9 mouse cellular contexts compared by ENCODE assay signal in the genomic region with DNA sequence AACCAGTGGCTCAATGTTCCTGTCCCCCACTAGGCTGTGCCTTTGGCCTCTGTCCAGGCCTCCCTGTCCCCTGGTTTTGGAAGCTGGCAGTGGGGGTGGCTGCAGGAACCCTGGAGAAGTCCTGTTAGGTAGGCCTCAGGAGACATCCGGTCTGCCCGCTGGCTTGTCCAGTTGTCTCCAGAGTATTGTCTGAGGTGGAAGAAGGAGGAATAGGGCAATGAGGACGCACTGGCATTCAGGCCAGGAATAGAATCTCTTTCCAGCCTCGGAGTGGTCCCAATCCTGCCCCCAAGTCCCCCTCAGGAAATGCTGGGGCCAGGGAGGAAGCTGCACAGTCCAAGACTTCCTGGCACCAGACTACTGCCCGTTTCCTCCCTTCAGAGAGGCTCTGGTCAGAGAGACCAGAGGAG. TPM values are rescaled to one million over a fixed set of nuclear protein-coding genes. Genes with fewer than 3 reads are reported as not detected.
A peak's percentile ranks its signal among the peaks of the same experiment; 100 is the strongest.
DNase-seq lines count a peak whose midpoint lies in the region; ATAC-seq and TF ChIP-seq lines count a peak whose summit lies in the region.
"Had no signal": no experiment of that assay in that cellular context is flagged by ENCODE, and none has a peak within 500 bp of the region (broad histone marks: within the 10 kb centered on the region; RNA-seq: fewer than 3 reads in every experiment).

No protein-coding gene starts in this region.

- H3K4me1 ChIP-seq in limb, embryonic 11.5 days (ENCODE audit: control insufficient read depth, insufficient read depth, low read length), result peaks cover 8% of the 10 kb centered on the region; the same call in 1 of the 2 replicates

- H3K9ac ChIP-seq in limb, embryonic 11.5 days (ENCODE audit: low read length), result no peak overlapping the region
- H3K9ac ChIP-seq: midbrain, embryonic 15.5 days had no signal

- peak overlapping the region; percentile 75 for H3K27ac ChIP-seq in gastrocnemius, adult 2 months
- peak overlapping the region; percentile 33; the same call in 1 of the 2 replicates for H3K27ac ChIP-seq in limb, embryonic 11.5 days (replicated peaks; ENCODE audit: low read depth, low read length)
- H3K27ac ChIP-seq: midbrain, embryonic 15.5 days had no signal

- H3K36me3 ChIP-seq in limb, embryonic 11.5 days (ENCODE audit: control insufficient read depth, insufficient read depth, low read length), result no peaks in the 10 kb centered on the region
- H3K36me3 ChIP-seq: midbrain, embryonic 15.5 days had no signal

- H3K4me2 ChIP-seq in limb, embryonic 11.5 days (ENCODE audit: low read depth, severe bottlenecking), result no peak overlapping the region
- H3K4me2 ChIP-seq: midbrain, embryonic 15.5 days had no signal

- no peak for TF ChIP-seq CTCF in gastrocnemius, adult 2 months (IDR thresholded peaks at IDR 0.05)

- no peaks in the 10 kb centered on the region for H3K27me3 ChIP-seq in limb, embryonic 11.5 days (ENCODE audit: control insufficient read depth, insufficient read depth, low read length)

- intact Hi-C loops in gastrocnemius, adult 2 months (cut with DNase I), result no loop called here
- intact Hi-C loops in gastrocnemius, postnatal 36 days (cut with DNase I), result no loop called here

- ATAC-seq in limb, embryonic 11.5 days (ENCODE audit: insufficient number of reproducible peaks, low FRiP score, low TSS enrichment, low read depth), result no peak
- ATAC-seq: midbrain, embryonic 15.5 days had no signal

- no peak overlapping the region for H3K4me3 ChIP-seq in gastrocnemius, adult 2 months
- no peak overlapping the region for H3K4me3 ChIP-seq in limb, embryonic 11.5 days (ENCODE audit: low read depth, low read length)
- H3K4me3 ChIP-seq: midbrain, embryonic 15.5 days had no signal

- WGBS in limb, embryonic 11.5 days, result 69% methylated on average over 5 of the region's 5 CpGs

- DNase-seq in gastrocnemius, adult 2 months, result no peak
- DNase-seq in gastrocnemius, postnatal 4 days (ENCODE audit: low spot score in 2 of 2), result no peak
- DNase-seq in heart, postnatal 4 days, result peak; percentile 55
- DNase-seq in limb, embryonic 11.5 days (ENCODE audit: low spot score), result no peak
- DNase-seq in lung, postnatal 36 days, result peak; percentile 68
- no peak for DNase-seq in cerebellum, adult 9-10 months
- DNase-seq in gastrocnemius, postnatal 36 days, result no peak
- no peak for DNase-seq in layer of hippocampus, postnatal 10 days (ENCODE audit: low spot score in 2 of 2)

- H3K9me3 ChIP-seq in limb, embryonic 11.5 days (ENCODE audit: control insufficient read depth, low read length), result no peaks in the 10 kb centered on the region; the same call in 1 of the 2 replicates
- H3K9me3 ChIP-seq: midbrain, embryonic 15.5 days had no signal

RNA-seq across cellular contexts. Expression of gene Slc48a1, which starts 4.4 kb away (rescaled TPM):
- total RNA-seq in gastrocnemius, adult 2 months (2021), result 10 to 100 TPM; 44.5 to 47.1 TPM
- 10 to 100 TPM; 32.6 to 35.4 TPM for total RNA-seq in gastrocnemius, postnatal 4 days (2021)
- total RNA-seq in heart, postnatal 4 days (2021), result 10 to 100 TPM; 58.7 to 59.2 TPM
- polyA plus RNA-seq in limb, embryonic 11.5 days (2014; fragmentation: Nextera tagmentation; extraction: Ambion mirVana), result 20.0 and 24.8 TPM in 2 replicates
- 10 to 100 TPM; 44.8 to 46.2 TPM for total RNA-seq in gastrocnemius, postnatal 36 days (2021)
- total RNA-seq in layer of hippocampus, postnatal 10 days (2021), result 100 to 1,000 TPM; 104 to 118 TPM

RNA-seq across cellular contexts. Expression of gene Rapgef3, which starts 6.2 kb away (rescaled TPM):
- 10 to 100 TPM in 1 of 2 experiments, 1 to 10 TPM in 1; 9.8 to 13.6 TPM for total RNA-seq in gastrocnemius, adult 2 months (2021)
- 10 to 100 TPM in 1 of 2 experiments, 1 to 10 TPM in 1; 9.4 to 11.0 TPM for total RNA-seq in gastrocnemius, postnatal 4 days (2021)
- total RNA-seq in heart, postnatal 4 days (2021), result 10 to 100 TPM; 32.7 to 33.4 TPM
- 3.4 and 3.9 TPM in 2 replicates for polyA plus RNA-seq in limb, embryonic 11.5 days (2014; fragmentation: Nextera tagmentation; extraction: Ambion mirVana)
- 1 to 10 TPM; 5.1 to 7.7 TPM for total RNA-seq in gastrocnemius, postnatal 36 days (2021)
- 10 to 100 TPM; 37.3 to 43.3 TPM for total RNA-seq in layer of hippocampus, postnatal 10 days (2021)

RNA-seq across cellular contexts. Expression of gene Endou, which starts 42.8 kb away (rescaled TPM):
- total RNA-seq in gastrocnemius, adult 2 months (2021), result under 1 TPM; 0.13 to 0.22 TPM
- under 1 TPM; 0.74 to 0.86 TPM for total RNA-seq in gastrocnemius, postnatal 4 days (2021)
- total RNA-seq in heart, postnatal 4 days (2021), result 1 to 10 TPM; 3.5 to 4.6 TPM
- 0.25 TPM in 1 of 2 replicates, not detected in the other for polyA plus RNA-seq in limb, embryonic 11.5 days (2014; fragmentation: Nextera tagmentation; extraction: Ambion mirVana)
- total RNA-seq in gastrocnemius, postnatal 36 days (2021), result under 1 TPM; 0.44 to 0.77 TPM
- total RNA-seq in layer of hippocampus, postnatal 10 days (2021), result under 1 TPM; 0.62 to 0.73 TPM

Comparison
In these comparisons a context has a peak if more than half of its experiments do, and no peak if none do; other contexts are left out.
1. DNase-seq: peak in heart, postnatal 4 days (single experiment) and lung, postnatal 36 days (single experiment); none in gastrocnemius, adult 2 months (single experiment), gastrocnemius, postnatal 4 days (0 of 2), limb, embryonic 11.5 days (single experiment), cerebellum, adult 9-10 months (single experiment), gastrocnemius, postnatal 36 days (0 of 2) and layer of hippocampus, postnatal 10 days (0 of 2).